Mouse (Mus musculus): ENCODE measurements around the gene Taok2. TPM values are rescaled to one million over a fixed set of nuclear protein-coding genes. Genes with fewer than 3 reads are reported as not detected.

Gene Taok2
- polyA plus RNA-seq, 1 experiment from 2014 or later = 46.3 TPM

DNA sequence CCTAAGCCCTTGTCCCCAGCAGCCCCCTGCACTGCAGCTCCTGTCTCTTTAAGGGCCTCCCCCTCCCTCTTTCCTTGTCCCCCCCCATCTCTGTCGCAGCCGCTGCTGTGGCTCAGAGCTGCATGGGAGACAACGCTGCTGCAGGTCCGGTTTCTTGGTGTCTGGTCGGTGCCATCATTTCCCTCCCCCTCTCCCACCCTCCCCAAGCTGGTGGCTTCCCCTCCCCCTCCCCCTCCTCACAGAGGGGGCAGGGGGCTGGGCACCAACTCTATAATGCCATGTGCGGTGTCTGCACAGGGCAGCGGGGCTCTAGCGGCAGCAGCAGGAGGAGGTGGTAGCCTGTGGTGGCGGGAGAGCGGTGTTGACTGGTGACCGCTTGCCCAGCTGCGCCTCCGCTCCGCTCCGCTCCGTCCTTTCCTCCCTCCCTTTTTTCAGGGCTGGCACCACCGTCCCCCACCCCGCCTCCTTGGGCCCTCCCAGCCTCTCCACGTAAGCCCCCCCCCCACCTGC, 61.2 kb downstream of the Taok2 start:
- no peaks in the 10 kb centered on the region for H3K9me3 ChIP-seq
- no peak overlapping the region for H3K27ac ChIP-seq
- peaks cover 48% of the 10 kb centered on the region for H3K27me3 ChIP-seq
- H3K4me1 ChIP-seq = peaks cover 6% of the 10 kb centered on the region
- no peak for ATAC-seq (ENCODE audit: insufficient number of reproducible peaks, low FRiP score, low TSS enrichment, low read depth)
- peak overlapping the region; percentile 29 for H3K4me3 ChIP-seq
- H3K9ac ChIP-seq = no peak overlapping the region
- H3K4me2 ChIP-seq = peak overlapping the region; percentile 44
- WGBS = 2% methylated on average over 13 of the region's 19 CpGs
- H3K36me3 ChIP-seq = no peaks in the 10 kb centered on the region

DNA sequence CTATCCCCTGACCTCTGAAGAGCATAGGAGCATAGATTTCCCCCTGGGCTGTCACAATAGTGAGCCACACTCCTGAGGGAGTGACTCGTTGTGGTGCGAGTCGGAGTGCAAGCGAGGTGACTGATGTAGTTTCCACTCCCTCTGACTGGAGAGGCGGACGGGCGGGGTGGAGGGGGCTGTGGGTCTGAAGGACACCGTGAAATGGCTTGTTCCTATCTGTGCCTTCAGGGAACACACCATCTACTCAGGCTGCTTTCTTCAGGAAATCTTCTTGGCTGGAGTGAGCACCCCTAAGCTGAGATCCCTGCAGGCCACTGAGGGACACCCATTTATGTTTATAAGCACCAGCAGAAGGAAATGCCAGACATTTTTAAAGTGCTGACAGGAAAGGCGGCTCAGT, 61.8 kb downstream of the Taok2 start:
- WGBS = 18% methylated on average over 9 of the region's 9 CpGs
- Histone ChIP-seq H3K27me3 (peaks cover 48% of the 10 kb centered on the region), H3K4me3 (no peak overlapping the region; the same call in 1 of the 2 replicates), H3K36me3 (no peaks in the 10 kb centered on the region), H3K9ac (no peak overlapping the region), H3K9me3 (no peaks in the 10 kb centered on the region), H3K27ac (no peak overlapping the region), H3K4me1 (peaks cover 6% of the 10 kb centered on the region), H3K4me2 (peak overlapping the region; percentile 44; the same call in 1 of the 2 replicates)
- ATAC-seq (ENCODE audit: insufficient number of reproducible peaks, low FRiP score, low TSS enrichment, low read depth) = no peak

GRCm38 (mm10) chr7:126821835-126822511, 62.5 kb downstream of the Taok2 start:
- Histone ChIP-seq H3K36me3 (no peaks in the 10 kb centered on the region), H3K4me2 (no peak overlapping the region), H3K4me1 (peaks cover 6% of the 10 kb centered on the region), H3K4me3 (no peak overlapping the region), H3K27ac (no peak overlapping the region), H3K9ac (no peak overlapping the region), H3K9me3 (no peaks in the 10 kb centered on the region), H3K27me3 (peaks cover 48% of the 10 kb centered on the region)
- 19% methylated on average over 7 of the region's 7 CpGs for WGBS
- no peak for ATAC-seq (ENCODE audit: insufficient number of reproducible peaks, low FRiP score, low TSS enrichment, low read depth)

DNA sequence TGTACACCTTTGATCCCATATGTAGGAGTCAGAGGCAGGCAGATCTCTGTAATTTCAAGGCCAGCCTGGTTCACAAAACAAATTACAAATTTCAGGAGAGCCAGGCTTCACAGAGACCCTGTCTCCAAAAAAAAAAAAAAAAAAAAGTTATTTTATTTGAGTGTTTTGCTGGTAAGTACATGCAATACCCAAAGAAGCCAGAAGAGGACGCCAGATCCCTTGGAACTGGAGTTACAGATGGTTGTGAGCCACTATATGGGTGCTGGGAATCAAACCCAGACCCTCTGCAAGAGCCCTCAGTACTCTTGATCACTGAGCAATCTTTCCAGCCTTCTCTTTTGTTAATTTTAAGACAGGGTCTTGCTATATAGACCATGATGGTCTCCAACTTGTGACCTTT, 65.7 kb downstream of the Taok2 start:
- Histone ChIP-seq H3K4me3 (no peak overlapping the region), H3K27me3 (peaks cover 18% of the 10 kb centered on the region), H3K36me3 (no peaks in the 10 kb centered on the region), H3K4me2 (no peak overlapping the region), H3K9me3 (no peaks in the 10 kb centered on the region), H3K27ac (no peak overlapping the region), H3K4me1 (peaks cover 6% of the 10 kb centered on the region), H3K9ac (no peak overlapping the region)
- ATAC-seq (ENCODE audit: insufficient number of reproducible peaks, low FRiP score, low TSS enrichment, low read depth) = no peak
- 22% methylated on average over 1 of the region's 1 CpGs for WGBS

DNA sequence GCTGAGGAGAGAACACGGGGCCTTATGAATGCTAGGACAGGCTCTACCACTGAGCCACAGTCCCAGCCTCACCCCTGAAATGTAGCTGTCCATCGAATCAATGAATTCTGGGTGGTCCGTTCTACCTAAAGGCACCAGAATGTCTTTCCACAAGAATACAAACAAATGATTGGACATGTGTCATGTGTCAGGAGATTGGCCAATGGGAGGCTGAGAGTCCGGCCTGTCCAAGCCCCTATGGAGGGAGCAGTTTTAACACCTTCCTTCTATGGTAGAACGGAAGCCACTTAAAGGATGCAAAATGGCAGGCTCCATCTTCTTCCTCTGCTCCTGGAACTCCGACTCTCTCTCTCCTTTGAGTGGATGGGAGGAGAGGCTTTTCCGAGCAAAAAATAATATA, 66.9 kb downstream of the Taok2 start:
- no peaks in the 10 kb centered on the region for H3K9me3 ChIP-seq
- H3K4me2 ChIP-seq = no peak overlapping the region
- peaks cover 15% of the 10 kb centered on the region for H3K27me3 ChIP-seq
- 85% methylated on average over 7 of the region's 7 CpGs for WGBS
- no peak overlapping the region for H3K4me3 ChIP-seq
- no peak for ATAC-seq (ENCODE audit: insufficient number of reproducible peaks, low FRiP score, low TSS enrichment, low read depth)
- no peaks in the 10 kb centered on the region for H3K4me1 ChIP-seq
- H3K9ac ChIP-seq = no peak overlapping the region
- H3K36me3 ChIP-seq = no peaks in the 10 kb centered on the region
- H3K27ac ChIP-seq = no peak overlapping the region

DNA sequence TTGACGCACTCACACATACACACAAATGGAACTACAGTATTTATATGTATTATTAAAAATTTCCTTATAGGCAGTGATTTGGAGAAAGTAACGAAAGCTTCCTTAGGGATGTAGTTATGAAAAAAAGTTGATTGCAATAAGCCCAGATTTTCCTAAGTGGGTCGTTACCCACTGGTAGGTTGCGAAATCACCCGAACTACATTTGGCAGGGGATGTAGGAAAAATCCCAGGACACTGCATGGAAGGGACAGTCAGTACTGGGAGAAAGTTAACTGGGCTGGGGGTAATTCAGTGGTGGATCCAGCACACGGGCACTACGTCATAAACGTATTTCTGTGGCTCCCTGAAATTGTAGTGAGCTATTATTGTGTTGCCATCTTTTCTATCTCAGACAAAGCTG, 68.0 kb downstream of the Taok2 start:
- Histone ChIP-seq H3K9me3 (no peaks in the 10 kb centered on the region), H3K4me1 (no peaks in the 10 kb centered on the region), H3K27ac (no peak overlapping the region), H3K4me3 (no peak overlapping the region), H3K4me2 (no peak overlapping the region), H3K9ac (no peak overlapping the region), H3K27me3 (peaks cover 7% of the 10 kb centered on the region), H3K36me3 (no peaks in the 10 kb centered on the region)
- 71% methylated on average over 8 of the region's 8 CpGs for WGBS
- ATAC-seq (ENCODE audit: insufficient number of reproducible peaks, low FRiP score, low TSS enrichment, low read depth) = no peak

DNA sequence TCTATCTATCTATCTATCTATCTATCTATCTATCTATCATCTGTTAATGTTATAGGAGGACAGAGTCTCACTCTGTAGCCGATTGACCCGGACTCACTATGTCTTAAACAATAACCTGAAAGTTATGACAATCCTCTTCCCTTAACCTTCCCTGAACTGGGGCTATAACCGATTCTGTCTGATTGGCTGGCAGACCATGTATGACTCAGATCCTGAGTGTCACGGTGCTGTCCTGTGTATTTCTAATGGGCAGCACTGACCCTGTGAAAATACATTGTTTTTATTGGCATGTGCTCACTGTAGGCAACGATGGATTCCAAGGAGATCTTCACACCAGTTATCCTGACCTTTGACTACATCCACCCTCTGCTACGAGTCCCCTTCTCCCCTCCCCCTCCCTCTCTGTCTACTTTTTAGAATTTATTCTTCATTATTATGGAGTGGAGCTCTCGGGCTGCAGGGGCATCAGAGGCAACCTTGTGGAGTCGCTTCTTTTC, 68.7 kb downstream of the Taok2 start:
- 69% methylated on average over 8 of the region's 8 CpGs for whole genome bisulfite sequencing
- H3K9me3 ChIP-seq = no peaks in the 10 kb centered on the region
- ATAC-seq (ENCODE audit: insufficient number of reproducible peaks, low FRiP score, low TSS enrichment, low read depth) = no peak
- no peak overlapping the region for H3K27ac ChIP-seq
- no peaks in the 10 kb centered on the region for H3K36me3 ChIP-seq
- peaks cover 7% of the 10 kb centered on the region for H3K27me3 ChIP-seq
- no peak overlapping the region for H3K4me2 ChIP-seq
- no peaks in the 10 kb centered on the region for H3K4me1 ChIP-seq
- H3K9ac ChIP-seq = no peak overlapping the region
- no peak overlapping the region for H3K4me3 ChIP-seq

Other genes starting within 250 kb of the Taok2 start
- 43.4 and 43.9 TPM in 2 replicates for gene Sgf29, start 235.4 kb downstream of the Taok2 start, polyA plus RNA-seq (2015; fragmentation: Nextera tagmentation; extraction: Ambion mirVana)
- gene Sult1a1, start 208.3 kb downstream of the Taok2 start, polyA plus RNA-seq (2015; fragmentation: Nextera tagmentation; extraction: Ambion mirVana) = 12.2 and 17.5 TPM in 2 replicates
- gene Bola2, start 189.3 kb downstream of the Taok2 start, polyA plus RNA-seq (2015; fragmentation: Nextera tagmentation; extraction: Ambion mirVana) = 109 and 131 TPM in 2 replicates
- 10.5 and 12.3 TPM in 2 replicates for gene Slx1b, start 188.9 kb downstream of the Taok2 start, polyA plus RNA-seq (2015; fragmentation: Nextera tagmentation; extraction: Ambion mirVana)
- 44.5 and 46.5 TPM in 2 replicates for gene Coro1a, start 176.9 kb downstream of the Taok2 start, polyA plus RNA-seq (2015; fragmentation: Nextera tagmentation; extraction: Ambion mirVana)
- 65.2 and 68.3 TPM in 2 replicates for gene Mapk3, start 125.1 kb downstream of the Taok2 start, polyA plus RNA-seq (2015; fragmentation: Nextera tagmentation; extraction: Ambion mirVana)
- gene Gdpd3, start 118.4 kb downstream of the Taok2 start, polyA plus RNA-seq (2015; fragmentation: Nextera tagmentation; extraction: Ambion mirVana) = 16.8 and 17.7 TPM in 2 replicates
- gene Ypel3, start 107.7 kb downstream of the Taok2 start, polyA plus RNA-seq (2015; fragmentation: Nextera tagmentation; extraction: Ambion mirVana) = 117 and 122 TPM in 2 replicates
- gene Tbx6, start 103.2 kb downstream of the Taok2 start, polyA plus RNA-seq (2015; fragmentation: Nextera tagmentation; extraction: Ambion mirVana) = 0.37 and 0.46 TPM in 2 replicates
- 212 and 227 TPM in 2 replicates for gene Ppp4c, start 92.2 kb downstream of the Taok2 start, polyA plus RNA-seq (2015; fragmentation: Nextera tagmentation; extraction: Ambion mirVana)
- gene Fam57b, start 87.0 kb downstream of the Taok2 start, polyA plus RNA-seq (2015; fragmentation: Nextera tagmentation; extraction: Ambion mirVana) = 0.22 and 0.56 TPM in 2 replicates
- gene 4930451I11Rik, start 53.1 kb downstream of the Taok2 start, polyA plus RNA-seq (2015; fragmentation: Nextera tagmentation; extraction: Ambion mirVana) = not detected in 2 replicates
- gene Doc2a, start 37.3 kb downstream of the Taok2 start, polyA plus RNA-seq (2015; fragmentation: Nextera tagmentation; extraction: Ambion mirVana) = 0.57 and 0.82 TPM in 2 replicates
- 26.7 and 30.1 TPM in 2 replicates for gene Hirip3, start 22.7 kb downstream of the Taok2 start, polyA plus RNA-seq (2015; fragmentation: Nextera tagmentation; extraction: Ambion mirVana)
- 80.7 and 82.1 TPM in 2 replicates for gene Ino80e, start 22.3 kb downstream of the Taok2 start, polyA plus RNA-seq (2015; fragmentation: Nextera tagmentation; extraction: Ambion mirVana)
- gene Tmem219, start 38.2 kb upstream of the Taok2 start, polyA plus RNA-seq (2015; fragmentation: Nextera tagmentation; extraction: Ambion mirVana) = 31.3 and 35.1 TPM in 2 replicates
- gene Kctd13, start 44.2 kb upstream of the Taok2 start, polyA plus RNA-seq (2015; fragmentation: Nextera tagmentation; extraction: Ambion mirVana) = 13.5 and 15.3 TPM in 2 replicates
- 0.10 TPM in 1 of 2 replicates, not detected in the other for gene Asphd1, start 64.9 kb upstream of the Taok2 start, polyA plus RNA-seq (2015; fragmentation: Nextera tagmentation; extraction: Ambion mirVana)
- 0.46 and 0.50 TPM in 2 replicates for gene Sez6l2, start 65.9 kb upstream of the Taok2 start, polyA plus RNA-seq (2015; fragmentation: Nextera tagmentation; extraction: Ambion mirVana)
- 105 and 119 TPM in 2 replicates for gene Cdipt, start 91.2 kb upstream of the Taok2 start, polyA plus RNA-seq (2015; fragmentation: Nextera tagmentation; extraction: Ambion mirVana)
- gene Cdiptos, start 91.4 kb upstream of the Taok2 start, polyA plus RNA-seq (2015; fragmentation: Nextera tagmentation; extraction: Ambion mirVana) = 1.5 and 1.6 TPM in 2 replicates
- gene Mvp, start 129.9 kb upstream of the Taok2 start, polyA plus RNA-seq (2015; fragmentation: Nextera tagmentation; extraction: Ambion mirVana) = 13.1 and 17.0 TPM in 2 replicates
- gene Pagr1b, start 131.8 kb upstream of the Taok2 start, polyA plus RNA-seq (2015; fragmentation: Nextera tagmentation; extraction: Ambion mirVana) = 0.63 and 1.8 TPM in 2 replicates
- gene Pagr1a, start 132.6 kb upstream of the Taok2 start, polyA plus RNA-seq (2015; fragmentation: Nextera tagmentation; extraction: Ambion mirVana) = 46.7 and 85.6 TPM in 2 replicates
- 28.9 and 58.2 TPM in 2 replicates for gene Gm42742, start 136.4 kb upstream of the Taok2 start, polyA plus RNA-seq (2015; fragmentation: Nextera tagmentation; extraction: Ambion mirVana)
- gene Prrt2, start 136.5 kb upstream of the Taok2 start, polyA plus RNA-seq (2015; fragmentation: Nextera tagmentation; extraction: Ambion mirVana) = 16.5 and 17.5 TPM in 2 replicates
- gene Maz, start 142.3 kb upstream of the Taok2 start, polyA plus RNA-seq (2015; fragmentation: Nextera tagmentation; extraction: Ambion mirVana) = 49.8 and 54.8 TPM in 2 replicates
- 90.7 and 96.9 TPM in 2 replicates for gene Kif22, start 157.8 kb upstream of the Taok2 start, polyA plus RNA-seq (2015; fragmentation: Nextera tagmentation; extraction: Ambion mirVana)
- not detected in 2 replicates for gene Zg16, start 202.6 kb upstream of the Taok2 start, polyA plus RNA-seq (2015; fragmentation: Nextera tagmentation; extraction: Ambion mirVana)
- 5.3 and 6.1 TPM in 2 replicates for gene AI467606, start 206.7 kb upstream of the Taok2 start, polyA plus RNA-seq (2015; fragmentation: Nextera tagmentation; extraction: Ambion mirVana)
- gene Qprt, start 237.5 kb upstream of the Taok2 start, polyA plus RNA-seq (2015; fragmentation: Nextera tagmentation; extraction: Ambion mirVana) = 4.1 and 6.3 TPM in 2 replicates

All from limb, embryonic 15.5 days (tissue).